Mouse (Mus musculus) midbrain, embryonic 11.5 days (tissue): Measurements from ENCODE around the gene Msh5. TPM values are rescaled to one million over a fixed set of nuclear protein-coding genes. Genes with fewer than 3 reads are reported as not detected.
"Not testable (repeated sequence)": the region's sequence is repeated elsewhere in the genome, so short reads cannot be mapped to it uniquely, and the experiment has no call there.

Experiments
- ATAC-seq: fragments of 200-750 bp; cut with Nextera tagmentation; 2 replicates; pipeline ENCODE4 v1.8.0; 2017; ENCODE audit warnings: moderate TSS enrichment, moderate library complexity; ENCODE audit not compliant: low FRiP score
- DNase-seq: peaks from one replicate; pipeline ENCODE4 v3.0.0; 2015; ENCODE audit warnings: low spot score; ENCODE audit errors: missing footprints
- H3K27ac ChIP-seq: fragments of 300-500 bp; sonication (generic); 2 replicates; pipeline ENCODE4 v1.5.1; 2014; ENCODE audit warnings: low read depth, low read length
- H3K27me3 ChIP-seq: fragments of 300-500 bp; sonication (generic); 2 replicates; pipeline ENCODE4 v1.6.1; 2014; ENCODE audit warnings: mild to moderate bottlenecking, low read length, moderate library complexity, mixed read lengths; ENCODE audit not compliant: control insufficient read depth, insufficient read depth
- H3K36me3 ChIP-seq: fragments of 300-500 bp; sonication (generic); 2 replicates; pipeline ENCODE4 v1.6.1; 2014; ENCODE audit warnings: mild to moderate bottlenecking, low read length, moderate library complexity, mixed read lengths; ENCODE audit not compliant: control insufficient read depth, insufficient read depth
- H3K4me1 ChIP-seq: fragments of 300-500 bp; sonication (generic); 2 replicates; pipeline ENCODE4 v1.6.1; 2014; ENCODE audit warnings: low read length; ENCODE audit not compliant: control insufficient read depth, insufficient read depth
- H3K4me2 ChIP-seq: fragments of 300-500 bp; sonication (generic); 2 replicates; pipeline ENCODE4 v1.6.1; 2014; ENCODE audit warnings: mild to moderate bottlenecking, moderate library complexity
- H3K4me3 ChIP-seq: fragments of 300-500 bp; sonication (generic); 2 replicates; pipeline ENCODE4 v1.5.1; 2014; ENCODE audit warnings: low read depth, low read length
- H3K9ac ChIP-seq: fragments of 300-500 bp; sonication (generic); 2 replicates; pipeline ENCODE4 v1.6.1; 2014; ENCODE audit warnings: low read length
- H3K9me3 ChIP-seq: fragments of 300-500 bp; sonication (generic); 2 replicates; pipeline ENCODE4 v1.6.1; 2016; ENCODE audit warnings: low read length; ENCODE audit not compliant: control insufficient read depth
- WGBS: fragments of 180-500 bp; shearing (Covaris S2); extraction: QIAGEN DNeasy Blood & Tissue Kit; methylation state at CpG from one replicate; pipeline ENCODE4 v1.1.7; 2014; 5-methylcytosine and 5-hydroxymethylcytosine counted together
- polyA plus RNA-seq: library from polyadenylated mRNA; unstranded; fragments of >200 nt; fragmentation: Nextera tagmentation; extraction: Ambion mirVana; gene quantifications from 2 replicates; pipeline ENCODE4 v1.2.1, GENCODE M21; 2014

Gene Msh5
- polyA plus RNA-seq, 1 experiment from 2014 or later: 5.2 TPM

DNA sequence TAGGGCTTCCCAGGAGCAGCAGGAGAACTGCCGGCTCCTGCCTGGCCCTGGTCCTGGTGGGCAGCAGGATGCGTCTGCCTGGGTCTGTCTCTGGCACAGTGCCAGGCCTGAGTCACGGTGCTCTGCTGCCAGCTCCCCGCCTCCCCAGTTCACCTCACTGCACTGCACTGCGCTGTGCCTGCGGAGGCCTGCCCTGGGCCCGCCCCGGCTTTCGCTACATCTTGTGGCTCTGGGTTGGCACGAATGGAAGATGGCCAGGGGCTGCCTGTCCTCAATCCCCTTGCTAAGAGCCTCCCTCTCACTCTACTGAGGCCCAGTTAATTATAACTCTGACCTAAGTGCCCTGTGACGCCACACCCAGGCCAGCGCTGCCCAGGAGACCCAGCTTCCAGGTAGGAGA, 30.2 kb downstream of the Msh5 start, which contains the start of gene Vwa7:
TSS of gene Vwa7 (plus strand) at position 204 of the 400 bp plus-strand sequence.
- Histone ChIP-seq H3K9ac (no peak within 1 kb of the TSS), H3K4me1 (peaks cover 1% of the 10 kb centered on the region), H3K27me3 (no peaks in the 10 kb centered on the region), H3K4me2 (no peak within 1 kb of the TSS), H3K9me3 (no peaks in the 10 kb centered on the region), H3K4me3 (no peak within 1 kb of the TSS), H3K27ac (no peak within 1 kb of the TSS), H3K36me3 (peaks cover 36% of the 10 kb centered on the region)
- 85% methylated on average over 12 of the region's 12 CpGs for WGBS
- DNase-seq: no peak
- no peak; the same call in 1 of the 2 replicates for ATAC-seq

DNA sequence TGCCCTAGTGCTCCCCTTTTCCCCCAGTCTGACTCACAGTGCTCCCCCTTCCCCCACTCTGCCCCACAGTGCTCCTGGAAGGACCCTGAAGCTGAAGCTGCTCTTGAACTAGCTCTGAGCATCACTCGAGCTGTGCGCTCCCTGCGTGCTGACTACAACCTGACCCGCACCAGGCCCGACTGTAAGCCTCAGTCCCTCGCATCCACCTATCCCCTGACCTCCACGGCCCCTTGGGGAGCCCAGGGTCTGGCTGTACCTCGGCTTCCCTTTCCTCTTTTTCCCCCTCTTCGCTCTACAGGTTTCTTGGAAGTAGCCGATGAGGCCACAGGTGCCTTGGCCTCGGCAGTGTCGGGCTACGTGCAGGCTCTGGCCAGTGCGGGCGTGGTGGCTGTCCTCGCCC, 31.2 kb downstream of the Msh5 start:
- no peaks in the 10 kb centered on the region for H3K4me1 ChIP-seq
- H3K27me3 ChIP-seq: no peaks in the 10 kb centered on the region
- DNase-seq: no peak
- no peak overlapping the region for H3K4me3 ChIP-seq
- no peak overlapping the region for H3K4me2 ChIP-seq
- no peak overlapping the region for H3K9ac ChIP-seq
- no peaks in the 10 kb centered on the region for H3K9me3 ChIP-seq
- ATAC-seq: no peak
- WGBS: 93% methylated on average over 16 of the region's 16 CpGs
- no peak overlapping the region for H3K27ac ChIP-seq
- peaks cover 47% of the 10 kb centered on the region for H3K36me3 ChIP-seq

DNA sequence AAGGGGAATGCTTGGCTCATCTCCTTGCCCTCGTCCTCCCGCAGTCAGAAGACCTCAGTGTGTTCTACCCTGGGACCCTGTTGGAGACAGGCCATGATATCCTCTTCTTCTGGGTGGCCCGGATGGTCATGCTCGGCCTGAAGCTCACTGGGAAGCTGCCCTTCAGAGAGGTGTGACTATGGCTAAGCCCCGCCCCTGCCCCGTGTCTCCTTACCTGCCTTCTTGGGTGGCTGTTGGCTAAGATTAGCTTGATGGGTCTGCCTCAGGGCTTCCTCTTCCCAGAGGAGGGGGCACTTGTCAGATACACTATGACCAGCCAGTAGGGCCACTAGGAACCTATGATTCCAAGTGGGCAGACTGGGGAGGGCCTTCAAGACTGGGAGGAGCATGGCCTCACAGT, 33.3 kb downstream of the Msh5 start:
- no peak overlapping the region for H3K9ac ChIP-seq
- H3K4me2 ChIP-seq: no peak overlapping the region
- H3K4me3 ChIP-seq: no peak overlapping the region
- no peaks in the 10 kb centered on the region for H3K9me3 ChIP-seq
- H3K27ac ChIP-seq: no peak overlapping the region
- peaks cover 53% of the 10 kb centered on the region for H3K36me3 ChIP-seq
- no peaks in the 10 kb centered on the region for H3K27me3 ChIP-seq
- 82% methylated on average over 6 of the region's 6 CpGs for WGBS
- DNase-seq (no peak), ATAC-seq (no peak)
- no peaks in the 10 kb centered on the region for H3K4me1 ChIP-seq

DNA sequence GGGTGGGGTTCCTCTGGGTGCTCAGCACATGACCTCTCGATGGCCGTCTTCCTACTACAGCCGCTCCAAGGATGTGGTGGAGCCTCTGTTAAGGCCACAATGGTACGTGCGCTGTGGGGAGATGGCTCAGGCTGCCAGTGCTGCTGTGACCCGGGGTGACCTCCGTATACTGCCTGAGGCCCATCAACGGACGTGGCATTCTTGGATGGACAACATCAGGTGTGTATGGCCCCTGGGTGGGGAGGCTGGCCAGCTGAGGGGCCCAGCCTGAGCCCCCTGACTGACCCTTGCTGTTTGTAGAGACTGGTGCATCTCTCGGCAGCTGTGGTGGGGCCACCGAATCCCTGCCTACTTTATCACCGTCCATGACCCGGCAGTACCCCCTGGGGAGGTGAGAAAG, 34.1 kb downstream of the Msh5 start:
- no peak for DNase-seq
- Histone ChIP-seq H3K27me3 (no peaks in the 10 kb centered on the region), H3K9ac (no peak overlapping the region), H3K36me3 (peaks cover 55% of the 10 kb centered on the region), H3K4me1 (no peaks in the 10 kb centered on the region), H3K9me3 (no peaks in the 10 kb centered on the region), H3K27ac (no peak overlapping the region), H3K4me2 (no peak overlapping the region), H3K4me3 (no peak overlapping the region)
- WGBS: 92% methylated on average over 13 of the region's 13 CpGs
- ATAC-seq: no peak

DNA sequence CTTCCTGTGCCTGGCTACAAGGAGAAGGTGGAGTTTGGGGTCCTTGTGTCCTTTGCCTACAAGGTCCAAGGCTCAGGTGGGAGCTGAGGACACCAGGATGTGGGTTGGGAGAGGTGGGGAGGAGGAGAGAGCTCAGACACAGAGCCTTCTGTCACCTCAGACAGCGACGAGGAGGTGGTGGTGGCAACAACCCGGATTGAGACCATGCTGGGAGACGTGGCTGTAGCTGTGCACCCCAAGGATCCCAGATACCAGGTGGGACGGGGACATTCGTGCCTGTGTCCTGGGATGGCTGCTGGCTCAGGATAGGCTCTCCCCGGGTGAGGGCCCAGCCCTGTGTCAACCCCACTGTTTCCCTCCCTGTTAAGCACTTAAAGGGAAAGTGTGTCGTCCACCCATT, 35.1 kb downstream of the Msh5 start:
- no peak overlapping the region for H3K27ac ChIP-seq
- ATAC-seq (no peak), DNase-seq (no peak)
- H3K9ac ChIP-seq: no peak overlapping the region
- H3K4me2 ChIP-seq: no peak overlapping the region
- H3K9me3 ChIP-seq: no peaks in the 10 kb centered on the region
- H3K27me3 ChIP-seq: no peaks in the 10 kb centered on the region
- peaks cover 58% of the 10 kb centered on the region for H3K36me3 ChIP-seq
- 96% methylated on average over 8 of the region's 8 CpGs for WGBS
- no peak overlapping the region for H3K4me3 ChIP-seq
- no peaks in the 10 kb centered on the region for H3K4me1 ChIP-seq

DNA sequence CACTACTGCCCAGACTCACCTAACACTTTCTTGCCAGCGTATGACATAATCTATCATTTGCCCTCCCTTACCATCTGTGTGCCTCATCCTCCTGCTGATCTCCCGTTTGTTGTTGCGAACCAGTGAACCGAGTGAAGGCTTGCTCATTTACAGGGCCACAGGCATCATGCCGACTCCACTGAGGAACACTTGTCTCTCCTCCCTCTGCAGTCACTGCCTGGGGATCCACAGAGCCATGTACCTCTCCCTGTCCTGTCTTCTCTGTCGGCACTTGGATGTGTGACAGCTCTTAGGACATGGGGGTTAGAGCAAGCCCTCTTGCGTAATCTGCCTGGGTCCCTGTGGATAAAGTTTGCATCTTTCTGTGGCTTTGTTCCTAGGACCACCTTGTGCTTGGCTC, 37.0 kb downstream of the Msh5 start:
- Histone ChIP-seq H3K4me3 (no peak overlapping the region), H3K9ac (no peak overlapping the region)
- 86% methylated on average over 7 of the region's 7 CpGs for WGBS

DNA sequence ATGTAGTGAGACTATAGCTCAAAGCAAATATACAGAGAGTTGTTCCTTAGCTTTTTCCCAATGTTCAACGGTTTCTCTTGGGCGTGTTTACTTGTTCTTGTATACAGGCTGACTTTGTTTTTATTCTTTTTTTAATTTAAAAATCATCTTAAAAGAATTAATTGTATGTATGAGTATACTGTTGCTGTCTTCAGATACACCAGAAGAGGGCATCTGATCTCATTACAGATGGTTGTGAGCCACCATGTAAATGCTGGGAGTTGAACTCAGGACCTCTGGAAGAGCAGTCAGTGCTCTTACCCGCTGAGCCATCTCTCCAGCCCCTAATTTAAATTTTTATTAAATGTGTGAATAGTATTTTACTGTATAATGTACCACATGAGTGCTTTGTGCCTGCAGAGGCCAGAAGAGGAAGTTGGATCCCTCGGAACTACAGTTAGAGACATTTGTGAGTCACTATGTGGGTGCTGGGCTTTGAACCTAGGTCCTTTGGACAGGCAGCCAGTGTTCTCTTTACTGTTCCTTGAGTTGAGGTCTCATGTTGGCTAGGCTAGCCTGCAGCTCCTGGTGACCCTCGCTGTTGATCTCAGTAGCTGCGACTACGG, 39.1 kb downstream of the Msh5 start:
- Histone ChIP-seq H3K4me1 (peaks cover 6% of the 10 kb centered on the region), H3K27ac (no peak overlapping the region), H3K4me2 (no peak overlapping the region), H3K9ac (no peak overlapping the region), H3K4me3 (no peak overlapping the region), H3K9me3 (no peaks in the 10 kb centered on the region), H3K27me3 (no peaks in the 10 kb centered on the region), H3K36me3 (peaks cover 47% of the 10 kb centered on the region)
- no peak for DNase-seq
- ATAC-seq: no peak
- WGBS: 95% methylated on average over 7 of the region's 7 CpGs

More for the DNA sequence above, 37.0 kb downstream of the Msh5 start:
- H3K9me3 ChIP-seq: no peaks in the 10 kb centered on the region
- no peak overlapping the region for H3K27ac ChIP-seq
- H3K4me2 ChIP-seq: no peak overlapping the region
- ATAC-seq: no peak
- no peaks in the 10 kb centered on the region for H3K4me1 ChIP-seq
- H3K27me3 ChIP-seq: no peaks in the 10 kb centered on the region
- H3K36me3 ChIP-seq: peaks cover 62% of the 10 kb centered on the region
- no peak for DNase-seq

DNA sequence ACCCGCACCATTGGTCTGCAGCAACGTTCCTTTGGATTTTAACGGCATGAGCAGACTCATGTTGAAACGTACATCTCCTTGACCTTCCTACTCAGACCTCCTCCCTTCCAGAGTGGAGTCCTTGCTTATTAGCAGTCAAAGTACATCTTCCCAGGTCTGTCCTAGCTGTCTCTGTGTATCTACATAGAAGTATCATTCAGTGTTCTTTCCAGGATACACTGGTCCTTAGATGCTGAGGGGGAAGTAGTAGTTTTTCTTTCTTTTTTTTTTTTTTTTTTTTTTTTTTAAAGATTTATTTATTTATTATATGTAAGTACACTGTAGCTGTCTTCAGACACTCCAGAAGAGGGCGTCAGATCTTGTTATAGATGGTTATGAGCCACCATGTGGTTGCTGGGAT, 40.6 kb downstream of the Msh5 start:
- Histone ChIP-seq H3K36me3 (peaks cover 35% of the 10 kb centered on the region), H3K4me1 (peaks cover 16% of the 10 kb centered on the region)
- not testable (repeated sequence) for H3K9ac ChIP-seq, DNase-seq, H3K4me2 ChIP-seq, H3K27me3 ChIP-seq, H3K27ac ChIP-seq, ATAC-seq, H3K9me3 ChIP-seq, H3K4me3 ChIP-seq
- WGBS: 96% methylated on average over 4 of the region's 5 CpGs

DNA sequence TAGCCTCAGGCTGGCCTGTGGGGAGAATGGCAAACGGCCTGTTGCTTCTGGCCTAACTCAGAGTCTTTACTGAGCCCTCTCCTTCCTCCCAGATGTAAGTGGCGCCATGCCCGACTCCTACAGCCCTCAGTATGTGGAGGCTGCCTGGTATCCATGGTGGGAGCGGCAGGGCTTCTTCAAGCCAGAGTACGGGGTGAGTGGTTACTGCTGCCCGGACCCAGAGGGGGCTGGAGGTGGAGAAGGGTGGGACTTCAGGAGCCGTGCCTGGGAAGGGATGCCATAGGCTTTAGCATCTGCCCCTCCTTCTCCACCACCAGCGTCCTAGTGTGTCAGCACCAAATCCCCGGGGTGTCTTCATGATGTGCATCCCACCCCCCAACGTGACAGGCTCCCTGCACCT, 41.4 kb downstream of the Msh5 start:
- Histone ChIP-seq H3K4me2 (no peak overlapping the region), H3K9me3 (no peaks in the 10 kb centered on the region), H3K9ac (no peak overlapping the region), H3K36me3 (peaks cover 28% of the 10 kb centered on the region), H3K4me3 (no peak overlapping the region), H3K4me1 (peaks cover 16% of the 10 kb centered on the region), H3K27me3 (no peaks in the 10 kb centered on the region), H3K27ac (no peak overlapping the region)
- 96% methylated on average over 10 of the region's 10 CpGs for WGBS
- no peak for ATAC-seq
- DNase-seq: no peak
